Mouse (Mus musculus): Measurements from ENCODE around the gene Magi3.

Magi3 gene

DNA sequence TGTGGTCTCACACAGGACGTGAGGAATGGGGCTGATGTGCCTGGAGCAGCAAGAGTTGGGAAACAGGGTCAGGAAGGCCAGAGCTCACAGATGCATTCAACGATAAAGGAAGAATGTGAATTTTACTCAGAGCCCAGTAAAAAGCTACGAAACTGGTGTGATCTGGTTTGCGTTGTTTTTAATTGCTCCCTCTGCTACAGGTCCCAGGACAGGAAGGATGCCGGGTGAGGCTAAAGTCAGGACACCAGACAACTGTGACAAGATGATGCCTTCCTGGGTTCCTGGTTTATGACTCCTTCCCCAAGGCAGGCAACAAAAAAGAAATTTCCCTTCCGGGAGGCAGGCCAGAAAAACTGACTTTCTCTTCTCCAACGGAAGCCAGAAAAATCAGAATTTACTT, 6.6 kb upstream of the Magi3 start:
- ChIA-PET POLR2A (interaction anchor here (0.9 to 4.3 kb wide), 21 partner anchors 7 to 417 kb away, joined by 3 to 46 read pairs (median 5); partner anchors contain the start of genes Magi3 (in 2 of the 4), Ap4b1 (in 1 of the 4), Dclre1b (in 1 of the 4) and Gm43064 (in 1 of the 4)), CTCF (no interaction called here)

DNA sequence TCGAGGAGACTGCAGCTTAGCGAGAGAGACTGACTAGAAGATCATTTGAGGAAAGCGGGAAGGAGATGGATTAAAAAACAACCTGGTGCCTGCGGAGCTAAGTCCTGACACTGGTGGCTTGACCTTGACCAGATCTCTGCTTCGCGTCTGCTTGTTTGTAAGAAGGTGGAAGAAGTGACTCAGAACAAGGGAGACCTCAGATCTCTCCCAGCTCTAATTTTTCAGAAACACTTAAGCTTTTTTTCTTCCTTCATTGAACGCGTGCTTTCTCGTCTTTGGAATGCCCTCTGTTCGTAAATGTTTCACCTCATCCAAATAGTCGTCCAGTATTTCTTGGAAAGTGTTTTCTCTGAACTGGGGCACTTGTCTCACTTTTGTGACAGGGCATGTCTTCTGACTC, 982 bp upstream of the Magi3 start:
- POLR2A ChIA-PET: interaction anchor here in 3 of 4 experiments (0.6 to 4.6 kb wide), 41 partner anchors 7 to 1825 kb away, joined by 3 to 46 read pairs (median 3); partner anchors contain the start of genes Lrig2 (in 1 of the 3), Rsbn1 (in 1 of the 3) and Slc16a1 (in 1 of the 3)
- CTCF ChIA-PET: interaction anchor here in 2 of 4 experiments (0.6 to 1.5 kb wide), 3 partner anchors 16 to 483 kb away, joined by 3 to 5 read pairs (median 4); partner anchors contain the start of gene Olfml3 (in 1 of the 2)

DNA sequence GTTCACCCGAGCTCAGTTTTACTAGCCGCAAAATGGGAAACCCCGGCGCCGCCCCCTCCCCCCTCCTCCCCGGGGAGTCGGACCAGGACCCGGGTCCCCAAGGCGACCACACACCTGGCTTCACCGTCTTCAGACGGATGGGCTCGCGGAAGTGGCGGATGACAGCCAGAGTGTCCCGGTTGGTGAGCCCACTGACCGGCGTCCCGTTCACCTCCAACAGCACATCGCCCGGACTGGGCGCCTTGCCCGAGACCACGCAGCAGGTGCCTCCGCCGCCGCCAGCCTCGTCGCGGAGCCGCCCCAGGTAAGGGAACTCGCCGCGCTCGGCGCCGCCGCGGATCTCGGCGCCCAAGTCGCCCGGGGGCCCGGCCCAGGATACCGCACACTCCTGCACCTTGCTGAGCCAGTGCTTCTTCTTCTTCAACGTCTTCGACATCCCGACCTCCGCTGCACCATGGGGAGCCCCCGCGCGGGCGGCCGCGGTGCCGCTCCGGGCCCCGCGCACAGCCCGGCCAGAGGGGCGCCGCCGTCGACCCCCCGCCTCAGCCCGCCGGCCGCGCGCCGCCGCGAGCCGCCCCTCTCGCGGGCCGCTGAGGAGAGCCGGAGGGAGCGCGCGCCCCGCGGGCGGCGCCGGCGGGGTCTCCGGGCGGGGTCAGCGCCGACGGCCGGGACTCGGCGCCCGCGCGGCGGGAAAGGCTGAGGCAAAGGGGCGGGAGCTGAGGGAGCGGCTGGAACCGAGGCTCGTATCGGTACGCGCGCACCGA, 461 bp downstream of the Magi3 start:
- ChIA-PET CTCF (interaction anchor here in 3 of 4 experiments (0.5 to 1.5 kb wide), 4 partner anchors 72 to 1014 kb away, joined by 3 to 4 read pairs (median 3); partner anchors contain the start of gene Olfml3 (in 1 of the 3)), POLR2A (interaction anchor here (0.5 to 4.6 kb wide), 73 partner anchors 8 to 1465 kb away, joined by 3 to 46 read pairs (median 4); partner anchors contain the start of genes Lrig2 (in 2 of the 4), Ap4b1 (in 1 of the 4), Dclre1b (in 1 of the 4) and Gm43064 (in 1 of the 4))

DNA sequence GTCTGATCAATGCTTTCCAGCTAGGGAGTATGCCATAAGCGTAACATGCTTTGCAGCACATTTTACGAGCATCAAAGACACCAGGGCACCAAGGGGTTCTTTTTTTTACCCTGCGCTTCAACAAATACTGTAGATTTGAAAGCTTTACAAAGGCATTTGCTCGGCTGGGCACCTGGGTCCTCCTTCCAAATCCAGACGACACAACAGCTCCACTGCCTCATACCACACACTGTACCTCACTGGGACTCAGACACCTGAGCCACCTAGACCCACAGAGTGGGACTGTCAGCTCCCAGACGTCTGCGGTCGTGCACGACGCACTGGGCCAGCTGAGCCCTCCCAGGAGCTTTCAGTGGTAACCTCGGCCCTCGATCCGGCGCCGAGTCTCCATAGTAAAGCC, 1.2 kb downstream of the Magi3 start:
- ChIA-PET CTCF (interaction anchor here in 1 of 4 experiments (0.5 kb wide), 1 partner anchor 73 kb away, joined by 3 read pairs; no protein-coding TSS in a partner anchor), POLR2A (interaction anchor here (0.5 to 4.6 kb wide), 42 partner anchors 8 to 1491 kb away, joined by 3 to 46 read pairs (median 4); partner anchors contain the start of genes Lrig2 (in 2 of the 4), Ap4b1 (in 1 of the 4), Dclre1b (in 1 of the 4) and Gm43064 (in 1 of the 4))

DNA sequence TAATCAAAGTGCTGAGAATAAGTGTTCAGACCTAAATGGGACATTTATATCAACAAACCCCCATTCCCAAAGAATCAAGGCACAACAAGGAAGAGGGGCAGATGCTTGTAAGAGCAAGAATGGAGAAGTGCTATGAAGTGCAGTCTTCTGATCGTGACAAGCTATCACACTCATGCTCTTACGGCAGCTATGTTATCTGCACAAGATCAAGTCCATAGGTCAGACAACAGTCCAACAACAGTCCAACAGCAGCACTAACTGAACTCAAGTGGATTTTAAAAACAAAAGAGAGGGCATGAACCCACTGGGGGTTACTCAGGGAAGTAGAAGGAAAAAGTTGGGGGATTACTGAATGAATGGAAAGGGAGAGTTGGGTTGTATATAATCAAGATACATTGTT, 30.4 kb downstream of the Magi3 start:
- CTCF ChIA-PET: no interaction called here
- POLR2A ChIA-PET: interaction anchor here in 1 of 4 experiments (1.0 to 1.3 kb wide), 2 partner anchors 24 to 31 kb away, joined by 3 to 4 read pairs; no protein-coding TSS in a partner anchor

DNA sequence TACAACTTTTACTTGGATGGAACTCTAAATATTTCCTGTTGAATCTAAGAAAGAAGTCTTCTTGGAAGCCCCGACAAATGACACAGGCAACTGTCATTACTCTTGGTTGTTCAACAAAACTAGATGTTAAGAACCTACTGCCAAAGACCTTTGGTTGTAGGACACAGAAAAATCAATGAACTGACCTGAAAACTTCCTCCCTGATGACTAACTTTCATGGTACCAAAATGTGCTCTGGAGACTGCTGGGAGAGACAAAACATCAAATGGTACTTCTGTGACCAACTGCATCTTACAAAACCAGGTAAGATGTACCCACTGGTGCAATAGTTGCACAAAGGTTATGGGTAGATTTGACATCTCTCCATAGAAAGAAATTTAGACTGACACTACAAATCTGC, 30.9 kb downstream of the Magi3 start:
- POLR2A ChIA-PET: interaction anchor here in 2 of 4 experiments (0.6 to 1.0 kb wide), 2 partner anchors 26 to 32 kb away, joined by 3 to 4 read pairs; no protein-coding TSS in a partner anchor
- CTCF ChIA-PET: no interaction called here

DNA sequence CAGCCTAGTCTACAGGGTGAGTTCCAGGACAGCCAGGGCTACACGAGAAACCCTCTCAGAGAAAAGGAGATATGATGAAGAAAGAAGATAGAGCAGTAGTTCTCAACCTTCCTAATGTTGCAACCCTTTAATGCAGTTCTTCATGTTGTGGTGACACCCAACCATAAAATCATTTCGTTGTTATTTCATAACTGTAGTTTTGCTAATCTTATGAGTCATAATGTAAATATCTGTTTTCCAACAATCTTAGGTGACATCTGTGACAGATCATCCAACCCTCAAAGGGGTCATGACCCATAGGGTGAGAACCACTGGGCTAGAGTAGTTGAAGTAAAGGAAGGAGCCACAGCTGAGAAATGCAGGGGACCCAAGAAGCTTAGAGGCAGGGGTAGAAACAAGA, 35.9 kb downstream of the Magi3 start:
- ChIA-PET POLR2A (no interaction called here), CTCF (no interaction called here)

DNA sequence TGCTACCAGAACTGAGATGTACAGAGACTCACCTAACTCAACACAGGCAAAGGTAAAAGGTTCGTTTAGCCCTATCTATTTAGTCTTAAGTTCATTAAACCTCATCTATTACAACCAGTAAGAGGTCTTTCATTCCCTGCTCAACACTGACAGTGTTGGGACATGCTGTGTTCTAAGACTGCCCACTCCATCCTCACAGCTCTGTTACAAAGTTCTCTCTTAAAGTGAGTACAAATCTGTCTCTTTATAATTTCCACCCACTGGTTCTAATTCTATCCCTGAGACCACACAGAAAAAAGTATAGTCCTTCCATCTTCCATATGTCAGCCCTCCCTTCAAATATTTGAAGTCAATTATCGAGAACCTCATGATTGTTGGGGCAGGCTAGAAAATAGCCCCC, 36.5 kb downstream of the Magi3 start:
- ChIA-PET CTCF (no interaction called here), POLR2A (no interaction called here)

DNA sequence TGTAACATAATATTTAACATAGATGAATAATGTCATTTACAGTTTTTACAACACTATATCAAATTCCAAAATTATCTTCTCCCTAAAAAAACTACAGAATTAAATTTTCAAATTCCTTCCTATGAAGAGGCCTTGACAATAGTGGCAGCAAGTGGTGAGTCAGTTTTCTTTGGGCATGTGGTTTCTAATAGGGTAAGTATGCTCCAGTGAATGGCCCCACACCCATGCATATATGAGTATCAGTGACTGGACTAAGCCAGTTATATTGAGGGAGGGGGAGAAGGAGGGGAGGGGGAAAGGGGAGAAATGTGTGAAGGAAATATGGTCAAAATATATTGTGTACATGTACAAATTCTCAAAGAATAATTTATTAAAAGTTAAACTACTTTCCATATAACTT, 37.5 kb downstream of the Magi3 start:
- POLR2A ChIA-PET: no interaction called here
- CTCF ChIA-PET: no interaction called here

DNA sequence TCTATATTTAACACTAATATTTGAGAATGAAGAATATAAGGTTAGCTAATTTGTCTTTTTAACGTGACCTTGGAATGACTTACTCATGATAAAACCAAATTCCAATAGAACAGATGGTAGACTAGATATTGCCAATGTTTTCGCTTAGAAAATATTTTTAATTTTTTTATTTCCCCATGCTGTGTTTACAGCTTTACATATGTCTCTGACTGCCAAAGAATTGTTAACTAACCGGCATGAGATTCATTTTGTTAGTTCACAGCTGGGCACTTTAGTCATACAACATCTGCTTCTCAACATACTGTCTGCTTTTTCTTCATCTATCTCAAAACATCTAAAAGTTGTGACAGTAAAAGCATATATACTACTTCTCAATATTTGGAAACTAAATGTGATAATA, 58.8 kb downstream of the Magi3 start:
- CTCF ChIA-PET: no interaction called here
- POLR2A ChIA-PET: no interaction called here

DNA sequence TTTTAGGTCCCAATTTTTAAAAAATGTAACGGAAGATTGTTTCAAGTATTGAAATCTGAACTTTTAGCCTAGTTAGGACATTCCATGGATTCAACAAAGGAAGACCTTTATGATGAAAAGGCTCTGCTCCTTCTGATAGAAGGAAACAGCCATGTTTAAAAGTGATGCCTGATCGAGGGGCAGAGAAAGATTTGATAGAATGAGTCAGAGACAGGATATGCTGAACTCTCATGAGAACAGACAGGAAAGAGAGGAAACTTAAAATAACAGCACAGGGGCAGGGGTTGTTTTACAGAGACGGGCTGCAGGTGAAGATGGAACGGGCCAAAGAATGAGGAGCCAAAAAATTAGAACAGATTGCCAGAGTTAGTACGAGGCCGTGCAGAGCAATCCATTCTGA, 59.6 kb downstream of the Magi3 start:
- CTCF ChIA-PET: no interaction called here
- POLR2A ChIA-PET: interaction anchor here in 1 of 4 experiments (0.5 kb wide), 1 partner anchor 14 kb away, joined by 3 read pairs; no protein-coding TSS in a partner anchor

DNA sequence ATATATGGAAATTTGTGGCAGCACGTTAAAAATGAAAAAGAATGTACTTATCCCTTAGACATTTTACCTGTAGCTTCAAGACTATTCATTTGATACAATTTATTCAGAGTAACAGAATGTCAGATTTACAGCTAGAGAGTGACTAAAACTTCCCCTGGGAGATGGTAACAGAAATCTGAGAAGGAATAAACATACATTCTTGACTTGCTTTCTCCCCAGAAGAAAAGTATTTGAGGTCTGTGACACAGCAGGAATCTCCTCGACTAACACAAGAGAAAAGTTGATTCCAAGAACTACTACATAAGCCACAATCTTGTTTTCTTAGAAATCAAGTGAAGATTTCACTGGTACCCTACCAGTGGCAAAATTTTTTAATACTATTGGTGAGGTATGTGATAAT, 70.0 kb downstream of the Magi3 start:
- CTCF ChIA-PET: no interaction called here
- POLR2A ChIA-PET: no interaction called here

DNA sequence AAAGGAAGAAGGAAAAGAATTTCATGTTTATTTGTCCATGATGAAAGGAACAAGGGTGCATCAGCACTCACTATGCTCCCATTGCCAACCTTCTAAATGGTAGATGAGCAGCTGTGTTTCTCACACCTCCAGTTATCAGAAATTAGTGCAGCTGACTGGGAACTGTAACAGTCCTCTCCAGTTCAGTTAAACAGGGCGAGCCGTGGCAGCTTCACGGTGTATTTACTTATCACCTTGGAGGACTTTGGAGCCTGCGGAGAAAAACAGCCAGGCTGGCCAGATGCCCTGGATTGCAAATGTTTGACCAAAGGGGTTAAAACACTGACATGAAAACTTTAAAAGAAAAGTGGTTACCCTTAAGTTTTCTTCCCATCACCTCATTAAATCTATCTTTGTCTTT, 77.8 kb downstream of the Magi3 start:
- CTCF ChIA-PET: no interaction called here

DNA sequence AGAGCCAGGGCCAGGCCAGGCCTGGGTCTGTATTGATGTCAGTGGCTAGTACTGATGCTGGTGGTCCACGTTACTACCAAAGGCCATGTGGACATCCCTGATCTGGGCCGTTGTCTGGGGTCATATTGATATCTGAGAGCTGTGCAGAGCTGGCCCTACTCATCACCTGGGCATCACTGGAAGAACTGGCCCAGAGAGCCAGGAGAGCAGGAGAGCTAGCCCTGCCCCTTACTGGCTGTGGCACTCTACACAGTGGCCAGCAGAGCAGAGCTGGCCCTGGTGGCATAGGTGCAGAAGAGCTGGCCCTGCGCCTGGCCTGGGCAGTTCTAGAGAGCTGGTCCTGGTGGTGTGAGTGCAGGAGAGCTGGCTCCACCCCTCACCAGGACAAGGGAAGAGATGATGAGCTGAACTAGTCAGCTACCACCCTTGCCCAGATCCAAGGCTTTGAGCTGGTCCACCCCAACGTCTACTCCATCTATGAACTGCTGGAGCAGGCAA, 81.2 kb downstream of the Magi3 start:
- POLR2A ChIA-PET: interaction anchor here in 2 of 4 experiments (0.6 to 1.1 kb wide), 2 partner anchors 18 to 614 kb away, joined by 3 read pairs; no protein-coding TSS in a partner anchor
- CTCF ChIA-PET: interaction anchor here in 1 of 4 experiments (0.5 kb wide), 1 partner anchor 278 kb away, joined by 3 read pairs; no protein-coding TSS in a partner anchor

More for the DNA sequence above, 77.8 kb downstream of the Magi3 start:
- POLR2A ChIA-PET: interaction anchor here in 1 of 4 experiments (0.6 kb wide), 1 partner anchor 222 kb away, joined by 3 read pairs; no protein-coding TSS in a partner anchor

DNA sequence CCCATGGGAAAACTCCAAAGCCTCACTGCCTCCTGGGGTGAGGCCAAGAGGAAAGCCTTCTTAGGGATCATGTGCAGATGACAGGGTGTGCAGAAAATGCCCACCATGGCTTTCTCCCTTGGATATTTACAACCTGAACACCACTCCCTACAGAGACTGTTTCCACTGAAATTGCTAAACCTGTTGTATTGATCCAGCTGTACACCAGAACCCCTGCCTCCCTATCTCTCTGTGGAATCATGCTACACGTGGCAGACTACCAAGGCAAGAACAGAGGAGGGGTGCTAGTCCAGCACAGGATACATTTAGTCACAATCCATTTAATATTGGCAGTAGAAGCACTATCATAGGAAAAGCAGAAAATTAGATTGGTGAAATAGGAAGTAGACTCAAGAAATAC, 94.5 kb downstream of the Magi3 start:
- CTCF ChIA-PET: no interaction called here
- POLR2A ChIA-PET: no interaction called here

DNA sequence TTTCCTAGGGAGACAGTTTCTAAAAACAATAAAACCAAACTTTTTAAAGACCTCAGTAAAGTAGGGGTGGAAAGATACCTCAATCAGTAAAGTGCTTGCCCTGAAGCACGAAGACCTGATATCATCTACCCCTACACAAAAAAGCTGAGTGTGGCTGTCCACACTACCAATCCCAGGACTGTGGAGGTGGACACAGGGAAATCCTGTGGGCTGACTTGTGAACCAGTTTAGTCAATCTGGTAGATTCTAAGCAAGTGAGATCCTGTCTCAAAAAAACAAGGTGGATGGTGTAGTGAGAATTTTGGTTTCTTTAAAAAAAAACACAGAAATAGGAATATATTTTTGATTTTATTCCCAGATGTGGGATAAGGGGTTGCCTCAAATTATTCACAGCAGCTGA, 96.3 kb downstream of the Magi3 start:
- POLR2A ChIA-PET: no interaction called here
- CTCF ChIA-PET: no interaction called here

DNA sequence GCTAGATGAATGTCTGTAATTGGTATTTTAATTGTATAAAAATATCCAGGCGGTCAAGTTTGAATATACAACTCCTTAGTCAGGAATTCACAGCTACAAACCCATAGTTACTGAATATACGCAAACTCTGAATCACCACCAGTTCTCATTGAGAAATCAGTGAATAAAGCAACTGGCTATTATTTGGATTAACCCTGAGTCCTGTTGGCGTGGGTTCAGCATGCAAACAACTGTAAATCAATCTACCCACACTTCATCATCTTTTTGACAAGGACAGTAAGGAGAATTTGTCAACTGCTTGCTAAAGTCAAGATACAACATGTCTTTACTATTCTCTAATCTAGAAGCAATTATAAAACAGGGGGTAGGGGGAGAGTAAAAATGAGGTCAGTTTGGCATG, 110.7 kb downstream of the Magi3 start:
- ChIA-PET POLR2A (interaction anchor here in 1 of 4 experiments (1.0 kb wide), 1 partner anchor 118 kb away, joined by 3 read pairs; no protein-coding TSS in a partner anchor), CTCF (no interaction called here)

DNA sequence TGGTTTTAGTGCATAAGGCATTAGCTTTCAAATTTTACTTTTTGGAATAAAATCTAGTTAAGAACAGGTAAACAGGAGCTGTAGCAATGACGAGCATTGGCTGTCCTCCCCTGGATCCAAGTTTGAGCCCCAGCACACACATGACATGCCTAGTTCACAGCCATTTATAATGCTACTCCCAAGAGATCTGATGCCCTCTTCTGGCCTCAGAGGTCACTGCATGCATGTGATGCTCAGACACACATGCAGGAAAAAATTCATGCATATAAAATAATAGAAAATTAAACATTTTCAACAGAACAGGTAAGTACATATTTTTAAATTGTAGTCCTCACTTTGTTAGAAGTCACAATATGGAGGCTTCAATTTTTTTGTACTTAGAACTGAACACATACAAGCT, 115.2 kb downstream of the Magi3 start:
- CTCF ChIA-PET: interaction anchor here in 2 of 4 experiments (1.0 to 1.1 kb wide), 2 partner anchors 10 to 566 kb away, joined by 3 read pairs; no protein-coding TSS in a partner anchor
- POLR2A ChIA-PET: no interaction called here

DNA sequence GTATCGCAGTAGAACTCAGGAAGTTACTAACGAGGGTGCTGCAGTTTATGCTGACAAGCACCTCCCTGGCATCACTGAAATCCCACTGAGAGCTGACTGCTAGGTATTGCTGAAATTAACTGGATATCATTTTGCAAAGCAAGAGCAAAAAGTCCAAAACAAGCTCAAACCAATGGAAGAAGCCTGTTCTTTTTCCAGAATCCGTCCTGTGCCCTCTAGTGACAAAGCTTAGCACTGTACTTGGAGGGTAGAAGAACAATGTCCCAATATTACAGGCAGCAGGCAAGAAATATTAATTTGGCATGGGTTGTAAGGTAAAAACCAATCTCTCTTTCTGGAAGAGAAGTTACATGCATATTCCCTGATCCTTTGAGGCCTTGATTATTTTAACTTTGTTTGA, 118.5 kb downstream of the Magi3 start:
- ChIA-PET CTCF (interaction anchor here in 1 of 4 experiments (0.7 kb wide), 1 partner anchor 140 kb away, joined by 4 read pairs; no protein-coding TSS in a partner anchor), POLR2A (interaction anchor here in 2 of 4 experiments (1.3 to 1.5 kb wide), 2 partner anchors 11 to 126 kb away, joined by 3 to 4 read pairs; no protein-coding TSS in a partner anchor)

DNA sequence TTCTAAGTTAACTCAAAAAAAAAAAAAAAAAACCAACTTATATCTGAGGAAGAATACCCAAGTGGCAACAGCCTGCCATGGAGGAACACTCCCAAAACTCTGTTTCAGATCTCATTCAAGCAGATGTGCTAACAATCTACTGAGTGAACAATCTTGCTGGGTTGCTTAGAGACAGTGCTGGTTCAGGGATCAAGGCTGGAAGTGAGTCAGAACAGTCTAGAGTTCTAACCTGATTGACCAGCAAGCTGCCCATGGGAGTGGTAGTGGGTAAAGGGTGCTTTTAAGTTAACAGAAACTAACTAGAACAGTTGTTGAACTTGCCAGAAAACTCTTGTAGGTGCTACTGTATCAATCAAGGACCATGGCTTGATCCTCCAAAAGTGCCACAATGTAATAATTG, 118.9 kb downstream of the Magi3 start:
- ChIA-PET CTCF (interaction anchor here in 1 of 4 experiments (0.7 kb wide), 1 partner anchor 140 kb away, joined by 4 read pairs; no protein-coding TSS in a partner anchor), POLR2A (interaction anchor here in 2 of 4 experiments (1.2 to 1.5 kb wide), 3 partner anchors 10 to 126 kb away, joined by 3 to 4 read pairs (median 4); no protein-coding TSS in a partner anchor)

Measured in embryonic stem cell, embryonic (primary cell).